Mouse (Mus musculus): ENCODE data around the gene Bcl2l15.

DNA sequence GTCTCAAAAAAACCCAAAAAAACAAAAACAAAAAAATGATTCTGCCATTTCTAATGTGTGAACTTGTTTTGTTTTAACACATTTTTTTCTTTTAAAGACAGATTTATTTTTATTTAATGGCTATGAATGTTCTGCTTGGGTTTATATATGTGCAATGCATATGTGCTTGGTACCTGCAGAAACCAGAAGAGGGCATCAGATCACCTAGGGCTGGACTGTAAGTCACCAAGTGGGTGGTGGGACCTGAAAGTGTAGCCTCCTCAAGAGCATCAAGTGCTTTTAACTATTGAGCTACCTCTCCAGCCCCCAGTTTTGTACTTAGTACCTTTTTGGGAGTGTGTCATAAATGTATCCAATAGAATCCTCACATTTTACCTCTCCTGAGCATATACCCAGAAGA is 4.9 kb upstream of the Bcl2l15 start:
- TF ChIP-seq POLR2A (IDR thresholded peaks at IDR 0.05; ENCODE audit: borderline replicate concordance, insufficient read depth, low read length): no peak
- TF ChIP-seq CTCF (IDR thresholded peaks at IDR 0.05; ENCODE audit: borderline replicate concordance, insufficient read depth, low read depth, low read length): peak; percentile 41; the same call in 1 of the 2 replicates

All from cerebellum, adult 2 months (tissue).